Mouse (Mus musculus) CD8-positive naive resting alpha-beta T cell, adult 2 months (primary cell): ENCODE results near the gene Casp3.

ENCODE experiments used
- DNase-seq, 2 experiments: peaks; one replicate each; pipeline ENCODE4 v3.0.0; 2022; ENCODE audit warnings: low read depth in 2 of 2, low spot score in 2 of 2

The Casp3 gene

DNA sequence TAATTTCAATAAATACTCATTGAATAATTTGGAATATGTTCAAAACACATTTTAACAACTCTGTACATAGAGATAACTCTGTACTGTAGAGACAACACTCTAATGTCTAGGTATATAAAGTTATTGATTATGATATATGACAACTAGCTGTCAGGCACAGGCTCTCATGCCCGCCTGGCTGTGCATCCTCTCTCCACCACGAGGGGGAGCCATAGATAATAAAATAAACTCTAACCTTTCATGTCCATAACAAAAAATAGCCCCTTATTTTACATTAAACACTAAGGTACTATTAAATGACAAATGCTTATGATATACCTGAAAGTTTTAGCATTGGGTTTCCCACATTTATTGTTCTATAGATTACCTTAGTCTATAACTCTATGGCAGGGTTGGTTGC lies 54.4 kb downstream of the Casp3 start:
- peak; percentile 69 for DNase-seq

DNA sequence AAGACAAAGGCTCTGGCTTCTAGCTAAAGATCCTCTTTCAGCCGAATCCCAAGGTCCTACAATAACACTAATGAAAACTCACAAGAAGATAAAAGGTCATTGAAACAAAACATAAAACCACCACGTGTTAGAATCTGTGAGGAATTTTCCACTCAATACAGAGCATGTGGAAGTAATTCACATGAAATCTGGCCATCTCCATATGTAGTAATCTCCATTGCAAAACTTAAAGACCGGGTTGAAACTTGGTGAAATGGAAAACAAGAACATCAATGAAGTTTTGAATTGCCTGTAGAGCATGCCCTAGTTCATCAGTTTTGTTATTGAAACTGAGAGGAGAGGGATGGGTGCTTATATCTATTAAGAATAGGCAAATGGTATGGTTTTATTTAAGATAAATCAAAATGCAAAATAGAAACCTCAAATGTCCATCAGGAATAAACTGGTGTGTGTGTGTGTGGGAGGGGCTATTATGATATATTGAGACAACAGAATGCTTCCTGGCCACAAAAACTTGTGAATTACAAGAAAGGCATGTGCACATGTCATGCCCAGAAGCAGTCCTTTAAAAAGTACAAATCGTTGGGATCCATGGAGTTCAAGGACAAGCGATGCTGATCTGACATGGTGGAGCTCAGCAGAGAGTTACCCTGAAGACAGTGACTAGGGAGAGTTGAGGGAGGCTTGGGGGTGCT lies 63.7 kb downstream of the Casp3 start:
- DNase-seq, result no peak

DNA sequence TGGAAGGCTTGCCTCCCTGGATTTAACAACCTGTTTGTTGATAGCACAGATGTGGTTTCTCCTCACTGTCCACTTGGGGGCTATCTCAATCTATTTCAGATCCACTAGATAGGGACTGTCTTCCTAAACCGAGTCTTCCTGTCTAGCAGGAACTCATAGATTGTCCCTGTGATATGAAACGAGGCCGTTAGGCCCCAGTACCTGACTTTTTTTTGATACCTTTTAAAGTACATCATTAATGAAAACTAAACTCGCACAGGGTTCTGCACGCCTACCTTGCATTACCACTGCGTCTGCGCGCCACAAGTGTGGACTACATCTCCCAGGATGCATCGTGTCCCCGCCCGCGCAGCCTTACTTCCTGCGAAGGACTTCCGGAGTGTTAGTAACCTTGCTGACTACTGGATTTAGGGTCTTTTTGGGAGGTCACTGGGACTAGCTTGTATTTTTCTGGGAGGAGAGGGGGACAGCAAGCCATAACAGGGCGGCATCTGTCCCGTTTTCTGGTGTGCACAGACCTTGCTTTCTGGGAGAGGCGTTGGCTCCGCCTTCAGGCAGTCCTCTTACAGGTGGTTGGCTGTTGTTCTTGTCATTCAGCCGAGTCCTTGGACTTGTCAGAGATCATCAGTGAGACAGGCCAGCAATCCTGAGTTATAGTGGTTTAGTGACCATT lies 69.7 kb downstream of the Casp3 start:
- DNase-seq, result peak; percentile 83 to 90
